In genomic region chr4:154456265-154456822, GRCm38 (mm10) we compare ENCODE assay signal across 18 mouse cellular contexts.
"Had no signal": no experiment of that assay in that cellular context is flagged by ENCODE, and none has a peak within 500 bp of the region (broad histone marks: within the 10 kb centered on the region; RNA-seq: fewer than 3 reads in every experiment).

No protein-coding gene starts in this region.

- H3K4me2 ChIP-seq: limb, embryonic 12.5 days; liver, embryonic 13.5 days; lung, embryonic 15.5 days; midbrain, embryonic 13.5 days; neural tube, embryonic 12.5 days; stomach, embryonic 15.5 days had no signal

- H3K36me3 ChIP-seq: liver, embryonic 13.5 days; lung, embryonic 15.5 days; midbrain, embryonic 13.5 days; neural tube, embryonic 12.5 days; stomach, embryonic 15.5 days had no signal

- H3K9ac ChIP-seq: limb, embryonic 12.5 days; liver, embryonic 13.5 days; liver, postnatal 0 days; lung, embryonic 15.5 days; midbrain, embryonic 13.5 days; neural tube, embryonic 12.5 days; stomach, embryonic 15.5 days had no signal

- H3K4me1 ChIP-seq: liver, embryonic 13.5 days; lung, embryonic 15.5 days; megakaryocyte, embryonic 14.5 days; neural tube, embryonic 12.5 days; stomach, embryonic 15.5 days had no signal

- H3K9me3 ChIP-seq: limb, embryonic 12.5 days; liver, embryonic 13.5 days; lung, embryonic 15.5 days; megakaryocyte, embryonic 14.5 days; midbrain, embryonic 13.5 days; neural tube, embryonic 12.5 days; stomach, embryonic 15.5 days had no signal

- H3K27me3 ChIP-seq: limb, embryonic 12.5 days; liver, embryonic 13.5 days; lung, embryonic 15.5 days; stomach, embryonic 15.5 days had no signal

- H3K4me3 ChIP-seq: layer of hippocampus, adult 2 months; limb, embryonic 12.5 days; liver, embryonic 13.5 days; lung, embryonic 15.5 days; megakaryocyte, embryonic 14.5 days; midbrain, embryonic 13.5 days; neural tube, embryonic 12.5 days; stomach, embryonic 15.5 days had no signal

- ATAC-seq: liver, postnatal 0 days; midbrain, embryonic 13.5 days had no signal

- DNase-seq: kidney, postnatal 10 days; kidney, postnatal 4 days; liver; liver, embryonic 13.5 days; liver, postnatal 0 days; lung, postnatal 14 days; right cerebral cortex, postnatal 4 days; spleen, adult 18-20 months; thymus, adult 2 months; thymus, postnatal 25 days had no signal

- H3K27ac ChIP-seq: layer of hippocampus, adult 2 months; limb, embryonic 12.5 days; liver, embryonic 13.5 days; lung, embryonic 15.5 days; macrophage; midbrain, embryonic 13.5 days; neural tube, embryonic 12.5 days; stomach, embryonic 15.5 days had no signal
